Mouse (Mus musculus): ENCODE measurements at regions not wholly inside any gene's neighbourhood (a gene's known extent, or its start where the extent isn't known, plus 50 kb on each side); places are given as distances from the start of the nearest gene placed in this dataset.

DNA sequence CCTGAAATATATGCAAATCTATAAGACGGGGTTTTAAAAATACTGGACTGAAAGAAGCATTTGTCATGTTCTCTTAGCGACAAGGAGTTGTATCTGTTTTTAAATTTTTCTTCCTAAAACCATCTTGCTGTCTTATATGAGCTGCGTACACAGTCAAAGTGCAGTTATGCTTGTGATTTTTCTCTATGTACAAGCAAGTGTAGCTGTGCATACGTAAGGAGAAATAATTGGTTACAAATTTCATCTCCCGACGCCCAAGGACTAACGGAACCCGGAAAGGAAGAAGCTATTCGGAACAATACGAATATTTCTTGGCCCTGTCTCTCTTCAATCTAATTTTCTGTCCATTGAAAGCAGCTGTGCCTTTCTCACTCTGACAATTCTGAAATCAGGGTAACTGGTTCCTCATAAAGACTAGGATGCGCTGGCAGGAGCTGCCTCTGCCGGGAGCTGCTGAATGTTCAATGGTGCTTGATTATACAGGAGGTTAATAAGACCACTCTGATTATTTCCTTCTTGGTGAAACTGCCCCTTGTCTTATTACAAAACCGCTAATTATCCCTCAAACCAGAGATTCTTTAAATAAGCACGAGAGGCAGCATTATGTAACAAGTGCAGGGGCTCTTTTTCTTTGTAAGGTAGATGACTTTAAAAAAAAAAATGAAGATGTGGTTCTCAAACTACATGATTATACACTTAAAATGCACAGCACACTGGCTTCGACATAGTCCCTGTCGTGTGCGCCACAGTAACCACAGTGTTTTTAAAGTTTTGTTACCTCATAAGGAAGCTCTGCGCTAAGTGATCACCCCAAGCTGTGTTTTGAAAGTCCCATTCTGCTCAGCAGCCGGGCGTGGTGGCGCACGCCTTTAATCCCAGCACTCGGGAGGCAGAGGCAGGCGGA, 296.8 kb downstream of the Spry2 start:
- Histone ChIP-seq H3K4me1 (ENCODE audit: control insufficient read depth, insufficient read depth, low read length) (no peaks in the 10 kb centered on the region), H3K4me3 (ENCODE audit: low read depth, low read length) (no peak overlapping the region), H3K4me2 (ENCODE audit: low read length) (no peak overlapping the region), H3K27me3 (replicated peaks; ENCODE audit: control insufficient read depth, insufficient read depth, low read length) (no peaks in the 10 kb centered on the region), H3K9me3 (replicated peaks; ENCODE audit: control insufficient read depth, low read length) (no peaks in the 10 kb centered on the region), H3K36me3 (ENCODE audit: control insufficient read depth, insufficient read depth, low read length) (no peaks in the 10 kb centered on the region), H3K27ac (ENCODE audit: low read depth, low read length) (no peak overlapping the region), H3K9ac (ENCODE audit: low read length) (no peak overlapping the region)
- ATAC-seq (peak; percentile 91), DNase-seq (ENCODE audit: low spot score) (peak; percentile 63)
- WGBS = 74% methylated on average over 24 of the region's 24 CpGs

DNA sequence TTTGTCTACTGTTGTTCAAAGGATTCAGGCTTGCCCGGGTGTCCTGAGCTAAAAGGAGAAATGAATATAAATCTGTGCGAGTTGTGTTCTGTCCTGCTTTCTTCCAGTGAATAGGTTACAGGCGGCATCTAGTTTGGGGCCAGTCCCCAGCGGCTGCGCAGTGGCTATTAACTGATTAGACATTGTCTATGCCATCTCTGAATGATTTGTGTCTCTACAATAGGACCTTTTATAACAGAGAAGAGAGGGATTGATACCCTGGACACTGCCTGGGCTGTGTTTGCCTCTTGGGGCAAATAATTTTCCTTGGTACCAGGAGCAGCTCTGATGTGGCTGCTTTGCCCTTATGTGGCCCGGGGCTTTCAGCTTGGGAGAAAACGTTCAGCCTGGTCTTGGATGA, 306.9 kb downstream of the Spry2 start:
- Histone ChIP-seq H3K27me3 (replicated peaks; ENCODE audit: control insufficient read depth, insufficient read depth, low read length) (no peaks in the 10 kb centered on the region), H3K4me2 (ENCODE audit: low read length) (no peak overlapping the region), H3K4me1 (ENCODE audit: control insufficient read depth, insufficient read depth, low read length) (peaks cover 10% of the 10 kb centered on the region; the same call in 1 of the 2 replicates), H3K27ac (ENCODE audit: low read depth, low read length) (no peak overlapping the region), H3K9ac (ENCODE audit: low read length) (no peak overlapping the region), H3K36me3 (ENCODE audit: control insufficient read depth, insufficient read depth, low read length) (no peaks in the 10 kb centered on the region), H3K9me3 (replicated peaks; ENCODE audit: control insufficient read depth, low read length) (no peaks in the 10 kb centered on the region), H3K4me3 (ENCODE audit: low read depth, low read length) (no peak overlapping the region)
- DNase-seq (ENCODE audit: low spot score) (no peak), ATAC-seq (no peak)
- WGBS = 55% methylated on average over 7 of the region's 7 CpGs

DNA sequence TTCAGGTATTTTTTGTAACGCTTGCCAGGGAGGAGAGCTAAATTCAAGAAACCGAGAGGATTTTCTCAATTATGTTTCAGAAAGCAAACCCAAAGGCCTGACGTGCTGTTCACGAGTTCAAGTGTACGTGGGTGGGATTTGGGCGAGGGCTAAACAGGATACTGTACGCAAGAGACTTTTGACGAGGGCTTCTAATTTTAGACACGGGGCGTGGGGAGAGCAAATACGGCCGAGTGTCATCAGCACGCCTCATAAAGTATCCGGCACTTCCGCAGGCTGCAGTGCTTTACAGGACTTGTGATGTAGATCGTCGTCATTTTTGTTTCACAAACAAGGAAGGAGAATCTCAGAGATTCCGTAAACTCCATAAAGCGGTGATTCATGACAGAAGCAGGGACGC, 307.4 kb downstream of the Spry2 start:
- Histone ChIP-seq H3K4me2 (ENCODE audit: low read length) (no peak overlapping the region), H3K4me1 (ENCODE audit: control insufficient read depth, insufficient read depth, low read length) (peaks cover 10% of the 10 kb centered on the region; the same call in 1 of the 2 replicates), H3K9ac (ENCODE audit: low read length) (no peak overlapping the region), H3K36me3 (ENCODE audit: control insufficient read depth, insufficient read depth, low read length) (no peaks in the 10 kb centered on the region), H3K27ac (ENCODE audit: low read depth, low read length) (no peak overlapping the region), H3K27me3 (replicated peaks; ENCODE audit: control insufficient read depth, insufficient read depth, low read length) (no peaks in the 10 kb centered on the region), H3K9me3 (replicated peaks; ENCODE audit: control insufficient read depth, low read length) (no peaks in the 10 kb centered on the region), H3K4me3 (ENCODE audit: low read depth, low read length) (no peak overlapping the region)
- WGBS = 86% methylated on average over 20 of the region's 20 CpGs
- DNase-seq (ENCODE audit: low spot score) (peak; percentile 4), ATAC-seq (no peak)

DNA sequence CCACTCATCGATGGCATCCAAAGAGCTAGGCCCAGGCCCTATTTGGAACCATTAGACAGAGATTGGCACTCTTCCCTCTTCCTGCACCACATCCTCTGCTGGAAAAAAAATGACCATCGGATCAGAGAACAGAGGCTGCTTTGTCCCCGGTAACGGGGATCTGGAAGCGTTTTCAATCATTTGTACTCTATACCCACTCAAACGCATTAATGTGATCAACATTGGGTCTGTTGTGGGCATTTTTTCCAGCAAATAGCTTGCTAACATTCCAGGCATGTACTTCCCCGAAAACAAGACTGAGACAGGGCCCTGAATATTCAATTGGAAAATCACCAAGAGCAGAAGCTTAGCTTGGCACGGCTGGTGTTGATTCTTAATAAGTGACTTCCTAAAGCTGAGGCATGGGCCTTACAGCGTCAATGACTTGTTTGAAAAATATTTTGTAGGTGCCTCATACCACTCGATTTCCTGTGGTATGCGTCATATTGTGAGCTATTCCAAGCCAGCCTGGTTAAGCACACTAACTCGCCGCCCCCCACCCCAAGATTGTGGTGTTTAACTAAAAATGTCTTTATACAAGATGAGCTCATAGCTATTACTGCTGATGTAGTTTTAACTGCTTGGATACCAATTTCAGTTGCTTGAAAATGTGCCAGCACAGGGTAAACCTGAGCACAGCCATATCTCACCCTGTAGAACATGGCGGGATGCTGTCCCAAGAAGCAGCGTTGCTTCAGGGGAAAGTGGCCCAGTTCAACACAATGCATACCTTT, 308.0 kb downstream of the Spry2 start:
- DNase-seq (ENCODE audit: low spot score) = peak; percentile 92
- Histone ChIP-seq H3K27me3 (replicated peaks; ENCODE audit: control insufficient read depth, insufficient read depth, low read length) (no peaks in the 10 kb centered on the region), H3K36me3 (ENCODE audit: control insufficient read depth, insufficient read depth, low read length) (no peaks in the 10 kb centered on the region), H3K27ac (ENCODE audit: low read depth, low read length) (0 out of 2 replicates have a peak overlapping the region, but pooled peaks have one; percentile 4), H3K9me3 (replicated peaks; ENCODE audit: control insufficient read depth, low read length) (no peaks in the 10 kb centered on the region), H3K4me1 (ENCODE audit: control insufficient read depth, insufficient read depth, low read length) (peaks cover 10% of the 10 kb centered on the region; the same call in 1 of the 2 replicates), H3K4me3 (ENCODE audit: low read depth, low read length) (no peak overlapping the region), H3K4me2 (ENCODE audit: low read length) (peak overlapping the region; percentile 14; the same call in 1 of the 2 replicates), H3K9ac (ENCODE audit: low read length) (no peak overlapping the region)
- ATAC-seq = peak; percentile 92
- WGBS = 23% methylated on average over 15 of the region's 15 CpGs

DNA sequence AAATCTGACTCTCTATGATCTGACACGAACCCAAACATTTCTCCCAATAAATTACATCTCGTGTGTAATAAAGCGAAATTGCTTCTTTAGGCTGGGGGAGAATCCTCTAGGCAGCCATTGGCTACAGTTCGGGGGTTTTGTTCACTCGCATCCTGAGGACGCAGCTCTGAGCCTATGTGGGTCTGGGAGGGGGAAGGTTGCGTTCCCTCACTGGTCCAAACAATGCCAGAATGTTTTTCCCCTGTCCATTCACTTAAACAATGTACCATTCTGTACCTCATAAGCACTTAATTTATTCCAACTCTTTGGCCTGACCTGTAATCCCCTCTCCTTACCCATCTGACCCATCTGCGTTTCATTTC, 308.6 kb downstream of the Spry2 start:
- DNase-seq (ENCODE audit: low spot score) (no peak), ATAC-seq (peak; percentile 78; the same call in 1 of the 2 replicates)
- 28% methylated on average over 8 of the region's 8 CpGs for WGBS
- Histone ChIP-seq H3K36me3 (ENCODE audit: control insufficient read depth, insufficient read depth, low read length) (no peaks in the 10 kb centered on the region), H3K27ac (ENCODE audit: low read depth, low read length) (0 out of 2 replicates have a peak overlapping the region, but pooled peaks have one; percentile 4), H3K27me3 (replicated peaks; ENCODE audit: control insufficient read depth, insufficient read depth, low read length) (no peaks in the 10 kb centered on the region), H3K9ac (ENCODE audit: low read length) (no peak overlapping the region), H3K9me3 (replicated peaks; ENCODE audit: control insufficient read depth, low read length) (no peaks in the 10 kb centered on the region), H3K4me3 (ENCODE audit: low read depth, low read length) (no peak overlapping the region), H3K4me2 (ENCODE audit: low read length) (no peak overlapping the region; the same call in 1 of the 2 replicates), H3K4me1 (ENCODE audit: control insufficient read depth, insufficient read depth, low read length) (peaks cover 10% of the 10 kb centered on the region; the same call in 1 of the 2 replicates)

DNA sequence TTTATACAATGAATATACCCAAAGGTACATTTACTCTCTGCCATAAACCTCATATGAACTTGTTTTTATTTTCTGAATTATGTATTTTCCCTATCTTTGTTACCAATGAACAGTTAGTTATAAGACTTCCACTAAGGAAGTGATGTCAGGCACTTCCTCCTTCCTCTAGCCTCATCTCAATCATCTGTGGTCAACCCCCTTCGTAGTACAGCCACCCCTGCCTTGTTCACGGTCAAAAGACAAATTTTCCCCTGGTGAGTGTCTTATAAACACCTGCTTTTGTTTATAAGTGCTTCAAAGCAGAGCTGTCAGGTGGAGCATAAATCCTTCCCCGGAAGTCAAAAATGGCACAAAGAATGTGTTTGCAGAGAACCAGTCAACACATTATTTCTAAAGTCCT, 312.0 kb downstream of the Spry2 start:
- no peaks in the 10 kb centered on the region for H3K36me3 ChIP-seq (ENCODE audit: control insufficient read depth, insufficient read depth, low read length)
- H3K9ac ChIP-seq (ENCODE audit: low read length) = no peak overlapping the region
- DNase-seq (ENCODE audit: low spot score) (no peak), ATAC-seq (no peak)
- 68% methylated on average over 3 of the region's 3 CpGs for WGBS
- H3K9me3 ChIP-seq (replicated peaks; ENCODE audit: control insufficient read depth, low read length) = no peaks in the 10 kb centered on the region
- no peak overlapping the region for H3K4me2 ChIP-seq (ENCODE audit: low read length)
- H3K27me3 ChIP-seq (replicated peaks; ENCODE audit: control insufficient read depth, insufficient read depth, low read length) = no peaks in the 10 kb centered on the region
- peaks cover 10% of the 10 kb centered on the region; the same call in 1 of the 2 replicates for H3K4me1 ChIP-seq (ENCODE audit: control insufficient read depth, insufficient read depth, low read length)
- no peak overlapping the region for H3K4me3 ChIP-seq (ENCODE audit: low read depth, low read length)
- no peak overlapping the region for H3K27ac ChIP-seq (ENCODE audit: low read depth, low read length)

DNA sequence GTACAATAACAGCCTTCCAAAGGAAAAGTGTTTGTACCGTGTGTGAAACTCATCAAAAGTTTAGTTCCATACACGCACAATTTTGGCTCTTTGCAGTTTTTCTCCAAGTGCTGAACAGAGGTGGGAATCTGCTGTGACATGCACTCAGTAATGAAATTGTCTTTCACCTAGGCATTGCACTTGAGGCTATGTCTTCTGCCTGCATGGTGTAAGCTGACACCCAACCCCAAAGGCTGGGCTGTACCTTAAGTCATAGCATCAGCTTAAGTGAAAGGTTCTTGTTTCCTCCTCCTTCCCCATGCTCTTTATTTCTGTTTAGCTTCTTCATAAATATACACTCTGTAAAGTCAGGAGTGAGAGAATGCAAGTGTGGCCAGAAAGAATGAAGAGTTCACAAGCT, 313.1 kb downstream of the Spry2 start:
- H3K27ac ChIP-seq (ENCODE audit: low read depth, low read length) = no peak overlapping the region
- 88% methylated on average over 2 of the region's 2 CpGs for WGBS
- no peaks in the 10 kb centered on the region for H3K27me3 ChIP-seq (replicated peaks; ENCODE audit: control insufficient read depth, insufficient read depth, low read length)
- H3K36me3 ChIP-seq (ENCODE audit: control insufficient read depth, insufficient read depth, low read length) = no peaks in the 10 kb centered on the region
- no peak for DNase-seq (ENCODE audit: low spot score)
- H3K4me3 ChIP-seq (ENCODE audit: low read depth, low read length) = no peak overlapping the region
- H3K9me3 ChIP-seq (replicated peaks; ENCODE audit: control insufficient read depth, low read length) = no peaks in the 10 kb centered on the region
- H3K4me1 ChIP-seq (ENCODE audit: control insufficient read depth, insufficient read depth, low read length) = peaks cover 2% of the 10 kb centered on the region; the same call in 1 of the 2 replicates
- ATAC-seq = no peak
- H3K4me2 ChIP-seq (ENCODE audit: low read length) = no peak overlapping the region
- no peak overlapping the region for H3K9ac ChIP-seq (ENCODE audit: low read length)

DNA sequence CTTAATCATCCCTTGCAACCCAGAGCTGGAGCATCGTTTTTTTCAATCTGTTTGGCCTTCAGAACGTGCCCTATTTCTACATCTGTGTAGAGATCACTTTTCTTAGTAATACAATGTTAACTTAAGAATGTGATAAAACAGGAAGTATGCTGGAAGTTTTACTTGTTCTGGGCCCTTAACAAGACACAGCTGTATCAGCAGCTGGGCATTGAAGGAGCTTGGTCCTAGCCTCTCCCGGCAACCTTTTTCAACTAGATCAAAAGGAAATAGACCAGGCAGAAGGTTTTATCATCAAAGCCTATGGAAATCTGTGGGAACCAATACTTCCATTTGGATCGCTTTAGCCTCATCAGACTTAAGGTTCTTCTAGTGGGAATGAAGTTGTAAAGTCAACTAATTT, 317.9 kb downstream of the Ndfip2 start:
- no peak for DNase-seq (ENCODE audit: low spot score)
- Histone ChIP-seq H3K36me3 (ENCODE audit: control insufficient read depth, insufficient read depth, low read length) (no peaks in the 10 kb centered on the region), H3K27ac (ENCODE audit: low read depth, low read length) (no peak overlapping the region), H3K9me3 (replicated peaks; ENCODE audit: control insufficient read depth, low read length) (no peaks in the 10 kb centered on the region), H3K9ac (ENCODE audit: low read length) (no peak overlapping the region), H3K4me2 (ENCODE audit: low read length) (no peak overlapping the region), H3K4me1 (ENCODE audit: control insufficient read depth, insufficient read depth, low read length) (no peaks in the 10 kb centered on the region), H3K27me3 (replicated peaks; ENCODE audit: control insufficient read depth, insufficient read depth, low read length) (no peaks in the 10 kb centered on the region), H3K4me3 (ENCODE audit: low read depth, low read length) (no peak overlapping the region)
- 79% methylated on average over 4 of the region's 4 CpGs for WGBS
- ATAC-seq = no peak

All from forebrain, embryonic 14.5 days (tissue).